Mouse (Mus musculus) G1E (cell line): ENCODE data around the gene Tomm40.

Experiments
- CTCF ChIP-seq: IDR thresholded peaks from 2 replicates; pipeline ENCODE4 v1.5.1; 2012; ENCODE audit warnings: low read depth, low read length, inconsistent platforms, mixed read lengths
- GATA1 ChIP-seq: IDR thresholded peaks from 2 replicates; pipeline ENCODE4 v1.6.1; 2012; ENCODE audit warnings: borderline replicate concordance, low read length, inconsistent platforms, mixed read lengths
- GATA2 ChIP-seq: IDR thresholded peaks from 2 replicates; pipeline ENCODE4 v1.6.1; 2012; ENCODE audit warnings: low read depth, low read length, inconsistent platforms, borderline replicate concordance
- POLR2AphosphoS5 ChIP-seq: IDR thresholded peaks from 2 replicates; pipeline ENCODE4 v1.6.1; 2012; ENCODE audit warnings: low read depth, low read length, inconsistent platforms; ENCODE audit not compliant: insufficient replicate concordance
- TAL1 ChIP-seq: conservative IDR thresholded peaks from 2 replicates; pipeline ENCODE4 v1.6.1; 2012; ENCODE audit warnings: low read depth, low read length, inconsistent platforms, mixed read lengths

DNA sequence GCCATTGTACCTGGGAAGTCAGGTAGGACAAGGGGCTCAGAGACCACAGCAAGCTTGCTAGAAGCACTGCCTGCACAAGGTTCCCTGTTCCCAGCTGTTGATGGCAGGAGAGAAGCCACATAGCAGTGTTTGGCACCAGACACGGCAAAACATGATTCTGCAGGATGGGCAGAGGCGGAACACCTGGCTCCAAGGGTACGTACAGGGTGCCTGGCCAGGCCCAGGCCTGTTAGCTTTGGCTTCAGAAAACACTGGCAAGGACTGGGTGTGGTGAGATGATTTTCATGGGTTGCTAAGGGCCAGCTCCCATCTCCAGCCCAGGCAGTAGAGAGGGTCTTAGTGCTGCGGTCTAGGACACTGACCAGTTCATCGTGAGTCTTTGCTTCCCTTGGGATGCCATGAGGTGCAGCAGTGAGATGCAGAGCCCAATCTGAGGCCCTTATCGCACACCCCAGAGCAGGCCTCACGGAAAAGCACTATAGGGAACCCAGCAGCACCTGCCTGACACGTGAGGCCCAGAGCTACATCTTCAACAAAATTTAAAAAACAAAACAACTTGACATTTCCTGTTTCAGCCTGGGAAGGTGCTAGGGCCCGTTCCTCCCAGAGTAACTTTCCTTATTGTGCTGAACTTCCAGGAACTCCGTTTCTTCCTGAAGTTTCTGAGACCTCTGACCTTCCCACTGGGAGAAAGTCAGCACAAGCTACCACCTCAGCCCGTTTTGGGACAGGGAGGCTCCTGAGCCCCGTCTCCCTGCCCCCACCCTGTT is 14.8 kb downstream of the Tomm40 start:
- no peak for TF ChIP-seq CTCF
- no peak for TF ChIP-seq TAL1
- no peak for TF ChIP-seq GATA1
- no peak for TF ChIP-seq POLR2AphosphoS5
- TF ChIP-seq GATA2 = no peak
